Mouse (Mus musculus): ENCODE results near the gene Brd1. TPM values are rescaled to one million over a fixed set of nuclear protein-coding genes. Genes with fewer than 3 reads are reported as not detected.
A peak's percentile ranks its signal among the peaks of the same experiment; 100 is the strongest.
"Not testable (repeated sequence)": the region's sequence is repeated elsewhere in the genome, so short reads cannot be mapped to it uniquely, and the experiment has no call there.

Gene Brd1
- polyA plus RNA-seq, 1 experiment: 15.7 TPM

- no peaks in the 10 kb centered on the region for H3K27me3 ChIP-seq (ENCODE audit: control insufficient read depth, insufficient read depth, low read length)
- 30% methylated on average over 3 of the region's 3 CpGs for WGBS
- H3K4me1 ChIP-seq (ENCODE audit: control insufficient read depth, insufficient read depth, insufficient read length, low read length): peaks cover 12% of the 10 kb centered on the region; the same call in 1 of the 2 replicates
- TF ChIP-seq POLR2A (IDR thresholded peaks at IDR 0.05; ENCODE audit: low read depth, low read length) (no peak), CTCF (IDR thresholded peaks at IDR 0.05; ENCODE audit: extremely low read depth, insufficient read length, insufficient replicate concordance, low read depth, low read length) (no peak)
- H3K4me3 ChIP-seq (ENCODE audit: low read depth, low read length): no peak overlapping the region
- H3K36me3 ChIP-seq (ENCODE audit: control insufficient read depth, insufficient read depth, low read length): no peaks in the 10 kb centered on the region
- H3K27ac ChIP-seq (ENCODE audit: insufficient read depth, low read depth, low read length): peak overlapping the region; percentile 95
These were observed 11.3 kb upstream of the Brd1 start for GRCm38 (mm10) chr15:88745347-88745746.

DNA sequence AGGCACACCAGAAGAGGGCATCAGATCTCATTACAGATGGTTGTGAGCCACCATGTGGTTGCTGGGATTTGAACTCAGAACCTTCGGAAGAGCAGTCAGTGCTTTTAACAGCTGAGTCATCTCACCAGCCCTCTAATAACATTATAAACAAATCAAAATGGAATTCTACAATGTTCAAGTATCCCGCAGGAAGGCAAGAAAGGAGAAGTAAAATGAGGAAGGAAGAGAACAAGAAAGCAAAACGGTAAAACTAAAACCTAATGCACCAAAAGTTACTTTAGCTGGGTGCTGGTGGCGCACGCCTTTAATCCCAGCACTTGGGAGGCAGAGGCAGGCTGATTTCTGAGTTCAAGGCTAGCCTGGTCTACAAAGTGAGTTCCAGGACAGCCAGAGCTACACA lies 9.3 kb upstream of the Brd1 start:
- not testable (repeated sequence) for H3K27ac ChIP-seq (ENCODE audit: insufficient read depth, low read depth, low read length); H3K27me3 ChIP-seq (ENCODE audit: control insufficient read depth, insufficient read depth, low read length); H3K36me3 ChIP-seq (ENCODE audit: control insufficient read depth, insufficient read depth, low read length); H3K4me3 ChIP-seq (ENCODE audit: low read depth, low read length)
- H3K4me1 ChIP-seq (ENCODE audit: control insufficient read depth, insufficient read depth, insufficient read length, low read length): peaks cover 12% of the 10 kb centered on the region; the same call in 1 of the 2 replicates
- WGBS: 80% methylated on average over 5 of the region's 5 CpGs

DNA sequence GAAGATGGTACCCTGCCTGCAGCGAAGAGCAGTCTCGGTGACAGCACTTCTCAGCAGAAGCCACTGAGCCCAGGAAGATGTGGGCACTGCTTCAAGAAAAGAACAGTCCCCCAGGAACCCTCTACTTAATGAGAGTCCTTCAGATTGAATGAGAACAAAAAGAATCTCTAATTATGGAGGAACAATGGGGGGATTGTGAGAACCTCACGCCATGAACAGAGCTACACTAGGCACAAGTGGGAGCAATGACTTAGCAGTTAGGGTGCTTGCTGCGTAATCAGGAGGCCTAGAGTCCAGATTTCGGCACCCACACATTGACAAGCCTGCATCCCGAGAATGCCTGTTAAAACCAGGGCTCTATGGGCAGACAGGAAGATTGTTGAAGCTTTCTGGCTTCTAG lies 7.3 kb upstream of the Brd1 start:
- Histone ChIP-seq H3K27ac (ENCODE audit: insufficient read depth, low read depth, low read length) (no peak overlapping the region), H3K4me3 (ENCODE audit: low read depth, low read length) (no peak overlapping the region), H3K4me1 (ENCODE audit: control insufficient read depth, insufficient read depth, insufficient read length, low read length) (peaks cover 12% of the 10 kb centered on the region; the same call in 1 of the 2 replicates), H3K36me3 (ENCODE audit: control insufficient read depth, insufficient read depth, low read length) (no peaks in the 10 kb centered on the region), H3K27me3 (ENCODE audit: control insufficient read depth, insufficient read depth, low read length) (no peaks in the 10 kb centered on the region)
- 84% methylated on average over 6 of the region's 6 CpGs for WGBS
- TF ChIP-seq CTCF (IDR thresholded peaks at IDR 0.05; ENCODE audit: extremely low read depth, insufficient read length, insufficient replicate concordance, low read depth, low read length) (no peak), POLR2A (IDR thresholded peaks at IDR 0.05; ENCODE audit: low read depth, low read length) (no peak)

GRCm38 (mm10) chr15:88738466-88738865 lies 4.4 kb upstream of the Brd1 start:
- 87% methylated on average over 2 of the region's 2 CpGs for WGBS
- no peak overlapping the region for H3K27ac ChIP-seq (ENCODE audit: insufficient read depth, low read depth, low read length)
- H3K27me3 ChIP-seq (ENCODE audit: control insufficient read depth, insufficient read depth, low read length): no peaks in the 10 kb centered on the region
- no peaks in the 10 kb centered on the region for H3K36me3 ChIP-seq (ENCODE audit: control insufficient read depth, insufficient read depth, low read length)
- H3K4me3 ChIP-seq (ENCODE audit: low read depth, low read length): no peak overlapping the region
- TF ChIP-seq CTCF (IDR thresholded peaks at IDR 0.05; ENCODE audit: extremely low read depth, insufficient read length, insufficient replicate concordance, low read depth, low read length): no peak
- TF ChIP-seq POLR2A (IDR thresholded peaks at IDR 0.05; ENCODE audit: low read depth, low read length): no peak
- H3K4me1 ChIP-seq (ENCODE audit: control insufficient read depth, insufficient read depth, insufficient read length, low read length): peaks cover 5% of the 10 kb centered on the region; the same call in 1 of the 2 replicates

GRCm38 (mm10) chr15:88736166-88736565 lies 2.1 kb upstream of the Brd1 start:
- H3K27me3 ChIP-seq (ENCODE audit: control insufficient read depth, insufficient read depth, low read length): no peaks in the 10 kb centered on the region
- H3K36me3 ChIP-seq (ENCODE audit: control insufficient read depth, insufficient read depth, low read length): no peaks in the 10 kb centered on the region
- H3K27ac ChIP-seq (ENCODE audit: insufficient read depth, low read depth, low read length): no peak overlapping the region
- no peak for TF ChIP-seq POLR2A (IDR thresholded peaks at IDR 0.05; ENCODE audit: low read depth, low read length)
- TF ChIP-seq CTCF (IDR thresholded peaks at IDR 0.05; ENCODE audit: extremely low read depth, insufficient read length, insufficient replicate concordance, low read depth, low read length): no peak
- H3K4me1 ChIP-seq (ENCODE audit: control insufficient read depth, insufficient read depth, insufficient read length, low read length): peaks cover 13% of the 10 kb centered on the region
- H3K4me3 ChIP-seq (ENCODE audit: low read depth, low read length): no peak overlapping the region
- 78% methylated on average over 4 of the region's 4 CpGs for WGBS

GRCm38 (mm10) chr15:88733041-88733751 lies 837 bp downstream of the Brd1 start:
- WGBS: under 1% methylated on average over 86 of the region's 86 CpGs
- Histone ChIP-seq H3K27ac (ENCODE audit: insufficient read depth, low read depth, low read length) (peak overlapping the region; percentile 78), H3K36me3 (ENCODE audit: control insufficient read depth, insufficient read depth, low read length) (peaks cover 19% of the 10 kb centered on the region), H3K4me1 (ENCODE audit: control insufficient read depth, insufficient read depth, insufficient read length, low read length) (peaks cover 23% of the 10 kb centered on the region), H3K27me3 (ENCODE audit: control insufficient read depth, insufficient read depth, low read length) (no peaks in the 10 kb centered on the region), H3K4me3 (ENCODE audit: low read depth, low read length) (peak overlapping the region; percentile 87)
- TF ChIP-seq POLR2A (IDR thresholded peaks at IDR 0.05; ENCODE audit: low read depth, low read length): no peak
- TF ChIP-seq CTCF (IDR thresholded peaks at IDR 0.05; ENCODE audit: extremely low read depth, insufficient read length, insufficient replicate concordance, low read depth, low read length): no peak

GRCm38 (mm10) chr15:88732405-88733020 lies 1.5 kb downstream of the Brd1 start:
- no peaks in the 10 kb centered on the region for H3K27me3 ChIP-seq (ENCODE audit: control insufficient read depth, insufficient read depth, low read length)
- peak overlapping the region; percentile 87 for H3K4me3 ChIP-seq (ENCODE audit: low read depth, low read length)
- H3K36me3 ChIP-seq (ENCODE audit: control insufficient read depth, insufficient read depth, low read length): peaks cover 21% of the 10 kb centered on the region
- peaks cover 23% of the 10 kb centered on the region for H3K4me1 ChIP-seq (ENCODE audit: control insufficient read depth, insufficient read depth, insufficient read length, low read length)
- TF ChIP-seq POLR2A (IDR thresholded peaks at IDR 0.05; ENCODE audit: low read depth, low read length) (no peak), CTCF (IDR thresholded peaks at IDR 0.05; ENCODE audit: extremely low read depth, insufficient read length, insufficient replicate concordance, low read depth, low read length) (no peak)
- peak overlapping the region; percentile 78 for H3K27ac ChIP-seq (ENCODE audit: insufficient read depth, low read depth, low read length)
- WGBS: 3% methylated on average over 15 of the region's 15 CpGs
